Mouse (Mus musculus) thymus, postnatal 4 days (tissue): Measurements from ENCODE around the gene Rpusd2.
A peak's percentile ranks its signal among the peaks of the same experiment; 100 is the strongest.
"Not testable (repeated sequence)": the region's sequence is repeated elsewhere in the genome, so short reads cannot be mapped to it uniquely, and the experiment has no call there.

Source experiments
- DNase-seq: peaks from one replicate; pipeline ENCODE4 v3.0.0; 2021

Rpusd2 gene

GRCm38 (mm10) chr2:119034656-119035396 lies at the start of gene Rpusd2:
TSS of gene Rpusd2 (plus strand) at chr2:119034790.
- DNase-seq: peak; percentile 93

GRCm38 (mm10) chr2:118995490-118995889 lies 39.1 kb upstream of the Rpusd2 start:
- DNase-seq: no peak

GRCm38 (mm10) chr2:118995919-118996797 lies 38.4 kb upstream of the Rpusd2 start:
- DNase-seq: no peak

GRCm38 (mm10) chr2:118996798-118997105 lies 37.8 kb upstream of the Rpusd2 start:
- no peak for DNase-seq

GRCm38 (mm10) chr2:118998115-118998866 lies 36.3 kb upstream of the Rpusd2 start:
- no peak for DNase-seq

- DNase-seq: no peak
Measured at GRCm38 (mm10) chr2:118999025-118999639, 35.5 kb upstream of the Rpusd2 start.

GRCm38 (mm10) chr2:119006886-119007285 lies 27.7 kb upstream of the Rpusd2 start:
- DNase-seq: no peak

GRCm38 (mm10) chr2:119009376-119009775 lies 25.2 kb upstream of the Rpusd2 start:
- no peak for DNase-seq

- DNase-seq: peak; percentile 22
Measured at GRCm38 (mm10) chr2:119014989-119015388, 19.6 kb upstream of the Rpusd2 start.

GRCm38 (mm10) chr2:119015604-119016180 lies 18.9 kb upstream of the Rpusd2 start:
- peak; percentile 21 for DNase-seq

- DNase-seq: not testable (repeated sequence)
Measured at GRCm38 (mm10) chr2:119016312-119016711, 18.3 kb upstream of the Rpusd2 start.

GRCm38 (mm10) chr2:119017647-119018046 lies 16.9 kb upstream of the Rpusd2 start:
- DNase-seq: no peak

GRCm38 (mm10) chr2:119018391-119019122 lies 16.0 kb upstream of the Rpusd2 start:
- no peak for DNase-seq

- peak; percentile 38 for DNase-seq
Measured at GRCm38 (mm10) chr2:119019131-119019530, 15.5 kb upstream of the Rpusd2 start.

- no peak for DNase-seq
Measured at GRCm38 (mm10) chr2:119019538-119019937, 15.1 kb upstream of the Rpusd2 start.

- no peak for DNase-seq
Measured at GRCm38 (mm10) chr2:119023154-119023660, 11.4 kb upstream of the Rpusd2 start.

GRCm38 (mm10) chr2:119024536-119025238 lies 9.9 kb upstream of the Rpusd2 start:
- DNase-seq: peak; percentile 26

GRCm38 (mm10) chr2:119025239-119025616 lies 9.4 kb upstream of the Rpusd2 start:
- DNase-seq: no peak

- DNase-seq: no peak
Measured at GRCm38 (mm10) chr2:119026951-119027350, 7.6 kb upstream of the Rpusd2 start.

- DNase-seq: peak; percentile 93
Measured at GRCm38 (mm10) chr2:119028941-119029551, 5.5 kb upstream of the Rpusd2 start, which contains the start of gene Ccdc32. TSS of gene Ccdc32 (minus strand) at chr2:119029393.
